Mouse (Mus musculus) 416B (cell line): ENCODE data around the gene Il1rapl2.
"Not testable (repeated sequence)": the region's sequence is repeated elsewhere in the genome, so short reads cannot be mapped to it uniquely, and the experiment has no call there.

ENCODE experiments used
- DNase-seq: peaks from one replicate; pipeline ENCODE4 v3.0.0; 2011; ENCODE audit warnings: low read depth

The Il1rapl2 gene

GRCm38 (mm10) chrX:138209480-138209879 is 639.1 kb downstream of the Il1rapl2 start, which contains the start of gene Tex13a:
Gene Tex13a (minus strand): TSS chrX:138209580.
- DNase-seq: no peak

DNA sequence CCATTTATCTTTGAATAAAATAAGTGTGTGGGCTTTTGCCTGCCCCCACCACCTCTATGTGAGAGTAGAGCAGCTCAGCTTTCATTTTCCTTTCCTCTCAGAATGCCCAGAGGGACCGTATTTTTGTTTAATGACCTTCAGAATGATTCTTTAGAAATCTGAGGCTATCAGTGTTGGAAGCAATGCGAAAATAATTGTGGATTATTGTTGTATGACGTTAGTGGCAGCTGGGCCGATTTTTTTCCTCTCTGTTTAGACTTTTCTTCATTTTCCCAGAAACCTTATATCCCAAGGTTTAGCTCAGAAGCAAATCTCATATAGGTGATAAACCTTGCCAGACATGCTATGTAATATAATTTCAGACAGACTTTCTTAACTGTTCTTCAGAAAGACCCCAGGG is 664.2 kb downstream of the Il1rapl2 start:
- no peak for DNase-seq

DNA sequence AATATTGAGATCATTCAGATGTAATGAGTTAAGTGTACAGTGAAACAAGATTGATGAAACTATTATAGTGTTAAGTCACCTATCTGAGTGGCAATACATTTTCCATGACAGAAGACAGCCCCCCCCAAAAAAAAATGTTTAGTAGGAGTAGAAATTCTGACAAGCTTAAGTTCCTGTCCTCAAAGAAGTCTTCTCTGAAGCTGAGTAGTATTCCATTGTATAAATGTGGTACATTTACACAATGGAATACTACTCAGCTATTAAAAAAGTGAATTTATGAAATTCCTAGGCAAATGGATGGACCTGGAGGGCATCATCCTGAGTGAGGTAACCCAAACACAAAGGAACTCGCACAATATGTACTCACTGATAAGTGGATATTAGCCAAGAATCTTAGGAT is 778.3 kb downstream of the Il1rapl2 start:
- not testable (repeated sequence) for DNase-seq

DNA sequence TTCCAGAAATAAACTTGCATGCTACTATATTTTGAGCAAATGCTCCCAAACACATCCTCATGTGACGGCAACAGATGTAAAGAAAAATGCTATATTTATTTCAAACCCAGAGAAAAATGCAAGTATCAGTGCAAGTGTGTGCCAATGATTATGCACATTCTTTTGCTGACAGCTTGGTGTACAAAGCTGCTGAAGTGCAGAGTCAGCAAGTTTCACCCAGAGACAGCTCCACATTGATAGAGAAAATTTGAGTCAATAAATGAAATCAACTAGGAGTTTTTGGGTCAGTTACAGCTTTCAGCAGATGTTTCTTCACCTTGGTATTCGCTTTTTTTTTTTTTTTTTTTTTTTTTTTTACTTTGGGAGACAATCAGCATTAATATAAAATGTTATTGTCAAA is 863.4 kb downstream of the Il1rapl2 start:
- DNase-seq: no peak

DNA sequence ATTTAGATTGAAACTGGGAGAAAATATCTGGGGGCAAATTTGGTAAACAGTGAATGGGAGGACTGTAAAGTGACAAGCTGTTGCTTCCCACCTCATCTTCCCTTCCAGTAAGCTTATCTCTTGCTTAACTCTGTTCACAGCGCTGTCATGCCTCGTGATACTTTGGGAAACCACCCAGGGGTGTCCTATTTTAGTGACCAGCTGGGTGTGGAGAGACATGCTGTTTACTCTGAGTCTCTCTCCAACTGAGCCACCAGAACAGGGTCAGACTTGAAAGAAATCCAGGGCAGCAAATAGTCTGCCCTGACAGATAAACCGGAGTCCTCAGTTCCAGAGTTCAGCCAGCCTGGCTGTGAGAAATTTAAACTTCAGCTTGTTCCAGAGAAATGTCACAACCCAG is 867.5 kb downstream of the Il1rapl2 start:
- DNase-seq: no peak

DNA sequence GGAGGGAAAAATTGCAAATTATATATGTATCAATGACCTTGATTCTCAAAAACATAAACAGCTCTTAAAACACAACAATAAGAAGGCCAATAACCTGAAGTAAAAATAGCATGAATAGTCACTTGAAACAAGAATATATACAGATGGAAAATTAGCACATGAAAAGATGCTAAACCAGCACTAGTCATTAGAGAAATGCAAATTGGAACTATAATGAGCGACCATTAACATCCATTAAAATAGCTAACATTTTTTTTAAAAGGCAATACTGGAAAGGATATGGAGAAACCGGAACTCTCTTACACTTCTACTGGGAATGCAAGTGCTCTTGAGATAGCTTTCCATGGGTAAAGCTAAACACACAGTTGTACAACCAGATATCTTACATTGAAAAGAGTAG is 879.4 kb downstream of the Il1rapl2 start:
- no peak for DNase-seq

DNA sequence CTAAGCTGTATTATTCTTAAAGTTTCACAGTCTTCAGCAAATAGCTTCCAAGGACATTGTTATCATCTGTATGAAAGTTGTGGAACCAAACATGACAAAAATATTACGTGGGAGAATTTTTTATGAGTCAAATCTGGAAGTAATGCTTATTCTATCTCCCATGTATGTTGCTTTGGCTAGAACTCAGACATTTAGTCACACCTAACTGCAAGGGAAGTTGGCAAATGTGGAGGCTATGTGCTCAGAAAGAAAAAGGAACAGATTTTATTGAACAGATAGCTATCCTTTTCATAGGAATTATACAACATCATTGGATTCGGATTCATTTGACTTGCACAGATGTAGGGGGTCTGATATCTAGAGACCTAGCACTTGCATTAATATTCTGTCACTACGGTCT is 908.1 kb downstream of the Il1rapl2 start:
- no peak for DNase-seq

GRCm38 (mm10) chrX:138500510-138500909 is 930.1 kb downstream of the Il1rapl2 start:
- DNase-seq: no peak

DNA sequence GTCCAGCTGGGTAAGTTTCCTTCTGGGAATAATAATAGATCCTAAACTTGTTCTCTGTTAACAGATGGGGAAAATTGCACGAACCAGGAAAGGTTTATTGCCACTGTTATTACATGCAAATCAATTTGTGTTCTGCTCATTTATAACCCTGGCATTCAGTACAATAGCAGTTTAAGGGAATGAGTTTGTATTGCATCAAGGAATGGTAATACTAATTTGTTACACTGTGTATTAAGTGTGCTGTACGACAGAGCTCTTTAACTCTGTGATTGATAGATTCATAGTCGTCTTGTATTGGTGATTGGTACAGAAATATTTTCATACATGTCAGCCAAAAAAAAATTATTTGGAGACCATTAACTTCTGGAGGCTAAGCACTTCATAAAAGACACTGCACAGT is 934.6 kb downstream of the Il1rapl2 start:
- DNase-seq: no peak

DNA sequence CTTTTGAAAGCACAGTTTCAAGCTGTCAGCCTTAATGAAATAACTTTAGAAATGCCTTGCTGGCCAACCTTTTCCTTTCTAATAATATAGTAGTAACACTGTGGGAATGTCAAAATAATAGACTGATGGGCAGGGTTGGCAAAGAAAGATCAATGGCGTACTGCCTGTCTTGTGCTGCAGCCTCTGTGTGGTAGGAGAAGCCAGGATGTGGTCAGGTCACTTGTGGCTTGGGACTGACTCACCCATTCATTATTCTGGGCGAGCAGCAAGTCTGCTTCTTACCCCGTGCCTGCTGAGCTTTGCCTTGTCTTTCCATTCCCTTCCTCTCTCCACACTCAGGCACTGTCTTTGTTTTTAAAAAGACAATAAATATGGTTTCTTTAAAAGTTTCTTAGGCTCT is 1049.7 kb downstream of the Il1rapl2 start:
- peak; percentile 60 for DNase-seq

GRCm38 (mm10) chrX:138625311-138625710 is 1054.9 kb downstream of the Il1rapl2 start:
- no peak for DNase-seq

GRCm38 (mm10) chrX:138722372-138722771 is 1152.0 kb downstream of the Il1rapl2 start:
- no peak for DNase-seq

DNA sequence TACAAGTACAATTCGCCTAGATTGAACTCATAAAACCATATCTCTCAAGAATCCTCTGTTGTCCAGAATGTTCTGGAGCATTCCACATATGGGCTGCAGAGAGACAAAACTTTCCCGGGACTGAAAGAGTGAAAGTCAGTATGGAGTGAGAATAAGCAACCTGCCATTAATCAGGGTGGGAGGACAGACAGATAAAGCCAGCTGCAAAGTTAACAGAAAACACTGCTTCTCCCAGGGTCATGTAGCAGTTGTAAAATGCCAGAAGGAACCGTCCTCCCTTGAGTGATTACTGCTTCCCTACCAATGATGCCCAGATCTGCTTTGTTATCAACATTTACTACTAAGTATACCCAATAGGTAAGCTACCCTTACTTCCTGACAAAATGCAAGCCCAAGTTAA is 1230.5 kb downstream of the Il1rapl2 start:
- no peak for DNase-seq

DNA sequence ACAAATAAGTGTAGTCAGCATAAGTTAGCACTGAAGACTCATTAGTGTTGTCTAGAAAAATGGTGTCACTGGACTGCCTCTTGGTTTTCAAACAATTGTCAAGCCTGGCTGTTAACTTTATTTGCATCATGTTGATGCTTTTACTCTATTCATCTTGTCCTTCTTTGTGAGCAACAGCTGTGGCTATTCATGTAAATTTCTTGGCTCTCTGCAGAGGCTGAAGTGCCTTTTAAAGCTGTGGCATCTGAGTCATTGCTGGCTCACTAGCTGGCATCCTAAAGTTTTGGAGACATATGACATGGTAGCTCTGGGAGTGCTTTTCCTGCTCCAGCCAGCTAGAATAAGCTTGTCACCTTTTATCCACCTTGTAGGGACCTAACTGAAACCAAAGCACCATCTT is 1261.5 kb downstream of the Il1rapl2 start:
- no peak for DNase-seq

GRCm38 (mm10) chrX:138833894-138834293 is 1263.5 kb downstream of the Il1rapl2 start:
- DNase-seq: no peak

- DNase-seq: no peak
Observed at GRCm38 (mm10) chrX:138838381-138838780, 1268.0 kb downstream of the Il1rapl2 start.
